Mouse (Mus musculus): Measurements from ENCODE around the gene Kcnk4.
"Not testable (repeated sequence)": the region's sequence is repeated elsewhere in the genome, so short reads cannot be mapped to it uniquely, and the experiment has no call there.

Kcnk4 gene

DNA sequence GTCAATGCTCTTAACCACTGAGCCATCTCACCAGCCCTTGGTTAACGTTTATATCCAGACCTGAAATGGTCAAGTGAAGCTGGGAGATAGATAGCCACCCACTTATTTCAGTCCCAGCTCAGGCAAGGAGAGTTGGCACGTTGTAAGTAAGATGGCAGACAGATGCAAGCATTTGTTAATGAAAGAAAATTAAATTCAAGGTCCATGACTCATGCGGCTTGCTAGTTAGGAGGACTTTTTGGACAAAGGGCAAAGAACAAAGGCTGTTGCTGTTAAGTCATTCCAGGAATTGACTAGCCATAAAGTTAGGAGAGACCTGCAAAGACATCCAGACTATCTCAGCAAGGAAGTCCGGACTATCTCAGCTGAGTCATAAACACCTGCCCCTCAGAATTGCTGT lies 34.7 kb downstream of the Kcnk4 start:
- no peak for DNase-seq (ENCODE audit: extremely low read depth, insufficient read length, low spot score)

DNA sequence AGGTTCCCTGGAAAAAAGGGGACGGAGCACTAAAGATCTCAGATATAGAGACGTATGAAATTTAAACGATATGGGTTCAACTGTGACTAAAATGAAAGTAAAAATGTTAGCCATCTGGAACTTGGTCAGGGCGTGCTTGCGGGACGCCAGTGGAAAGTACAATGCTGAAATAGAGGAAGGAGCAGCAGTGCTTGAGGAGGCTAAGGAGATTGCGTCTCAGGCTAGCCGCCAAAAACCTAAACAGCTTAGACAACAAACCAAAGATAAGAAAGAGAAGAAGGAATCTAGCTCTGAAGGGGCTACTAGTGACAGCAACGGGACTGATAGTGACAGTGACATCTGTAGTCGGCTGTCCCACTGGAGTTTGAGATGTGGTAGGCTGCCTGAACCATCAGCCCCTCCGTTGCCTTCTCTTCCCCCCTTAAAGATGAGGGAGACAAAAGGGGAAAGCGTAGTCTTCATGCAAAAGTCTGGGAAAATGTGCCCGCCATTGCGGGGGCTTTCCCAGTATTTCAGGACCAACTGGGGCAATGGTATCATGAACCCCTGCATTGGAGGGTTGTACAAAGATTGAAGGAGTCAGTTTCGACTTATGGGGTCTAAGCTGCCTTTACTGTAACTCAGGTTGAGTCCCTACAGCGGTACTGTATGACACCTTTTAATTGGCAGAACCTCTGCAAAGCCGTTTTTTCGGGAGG lies 38.6 kb downstream of the Kcnk4 start:
- not testable (repeated sequence) for DNase-seq (ENCODE audit: extremely low read depth, insufficient read length, low spot score)

DNA sequence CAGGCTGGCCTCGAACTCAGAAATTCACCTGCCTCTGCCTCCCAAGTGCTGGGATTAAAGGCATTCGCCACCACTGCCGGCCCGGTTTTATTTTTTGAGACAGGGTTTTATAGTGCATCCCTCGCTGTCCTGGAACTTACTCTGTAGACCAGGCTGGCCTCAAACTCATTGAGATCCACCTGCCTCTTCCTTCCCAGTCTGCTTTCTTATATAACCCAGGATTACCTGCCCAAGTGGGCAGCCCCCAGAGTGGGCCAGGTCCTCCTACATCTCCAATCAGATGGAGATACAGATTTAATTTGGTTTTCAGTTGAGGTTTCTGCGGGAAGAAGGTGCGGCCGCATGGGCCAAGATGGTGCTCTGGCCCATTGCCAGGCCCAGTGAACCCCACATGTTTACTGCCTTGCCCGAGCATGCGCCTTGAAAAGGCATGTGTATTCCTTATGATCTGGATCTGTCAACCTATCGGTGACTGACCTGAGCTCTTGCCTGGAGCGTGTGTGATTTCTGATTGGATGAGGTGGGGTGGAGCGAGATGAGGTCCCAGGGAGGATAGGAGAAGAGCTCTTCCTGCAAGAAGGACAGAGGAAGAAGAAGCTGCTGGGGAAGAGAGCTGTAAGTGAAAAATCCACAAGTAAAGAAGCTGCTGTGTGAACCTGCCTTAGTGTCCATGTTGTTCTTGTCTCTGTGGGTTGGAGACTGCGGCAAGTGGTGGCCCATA lies 40.4 kb downstream of the Kcnk4 start:
- no peak for DNase-seq (ENCODE audit: extremely low read depth, insufficient read length, low spot score)

DNA sequence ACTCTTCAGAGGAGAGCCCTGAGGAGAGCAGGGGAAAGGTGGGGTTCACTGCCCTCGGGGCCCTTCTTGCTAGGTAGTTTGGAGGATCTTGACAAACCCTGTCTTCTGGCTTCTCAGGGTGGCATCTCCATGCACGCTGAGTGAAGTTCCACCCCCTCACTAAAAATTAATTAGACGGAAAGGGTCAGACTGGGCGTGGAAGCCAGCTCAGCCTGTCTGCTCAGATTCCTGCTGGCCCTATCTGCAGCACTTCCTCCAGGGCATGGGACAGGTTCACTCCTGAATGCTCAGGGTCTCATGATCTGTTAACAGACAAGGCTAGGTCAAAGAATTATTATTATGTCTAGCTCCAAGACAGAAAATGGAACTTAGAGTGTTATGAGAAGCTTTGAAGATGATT lies 41.8 kb downstream of the Kcnk4 start:
- no peak for DNase-seq (ENCODE audit: extremely low read depth, insufficient read length, low spot score)

DNA sequence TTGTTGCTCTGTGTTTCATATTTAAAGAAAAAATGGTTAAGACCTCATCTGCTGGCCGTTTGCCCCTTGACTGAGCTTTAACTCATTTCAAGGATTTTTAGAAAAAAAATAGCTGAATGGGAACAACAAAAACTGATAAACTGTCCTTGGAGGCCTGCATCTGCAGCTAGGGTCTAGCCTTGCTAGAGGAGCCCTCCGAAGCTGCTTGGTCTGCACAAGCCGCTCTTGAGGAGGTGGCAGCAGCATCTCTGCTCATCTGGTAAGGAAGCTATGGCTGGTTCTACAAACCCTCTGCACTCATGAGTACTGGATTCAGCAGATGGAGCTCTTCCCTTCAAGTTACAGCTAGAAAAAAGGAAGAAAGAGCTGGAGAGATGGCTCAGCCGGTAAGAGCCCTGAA lies 56.4 kb downstream of the Kcnk4 start:
- DNase-seq (ENCODE audit: extremely low read depth, insufficient read length, low spot score), result no peak

DNA sequence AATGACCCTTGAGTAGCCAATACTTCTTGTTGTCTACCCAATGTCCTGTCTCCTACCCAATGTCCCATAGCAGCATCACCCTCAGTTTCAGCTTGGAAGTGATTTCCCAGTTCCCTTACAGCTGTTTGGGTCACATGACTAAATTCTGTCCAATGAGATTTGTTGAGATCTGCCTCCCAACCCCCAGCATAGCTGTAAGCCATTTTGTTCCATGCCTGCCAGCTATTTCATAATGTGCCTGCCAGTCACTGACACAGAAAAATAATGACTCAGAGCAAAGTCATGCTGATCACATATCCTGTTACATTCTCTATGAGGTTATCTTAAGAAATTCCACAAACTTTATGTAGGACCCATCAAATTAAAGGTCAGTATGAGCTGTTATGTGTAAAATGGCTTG lies 57.5 kb downstream of the Kcnk4 start:
- DNase-seq (ENCODE audit: extremely low read depth, insufficient read length, low spot score), result peak; percentile 63

DNA sequence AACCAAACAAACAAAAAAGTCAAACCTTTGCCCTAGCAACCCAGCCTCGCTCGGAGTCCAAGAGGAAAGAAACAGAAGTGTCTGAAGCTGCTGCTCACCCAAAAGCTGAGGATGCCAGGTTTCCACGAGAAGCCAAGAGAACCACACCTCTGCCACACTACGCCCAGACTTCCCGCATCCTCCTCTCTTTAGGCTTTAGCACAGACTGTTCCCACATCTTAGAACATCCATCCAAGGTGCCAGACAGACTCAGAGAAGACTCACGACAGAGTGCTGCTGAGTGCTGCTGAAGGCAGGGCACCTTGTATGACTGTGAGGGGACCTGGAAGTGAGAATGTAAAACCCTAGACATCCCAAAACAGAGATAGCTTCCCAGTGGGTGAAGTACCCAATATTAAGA lies 58.5 kb downstream of the Kcnk4 start:
- DNase-seq (ENCODE audit: extremely low read depth, insufficient read length, low spot score), result no peak

DNA sequence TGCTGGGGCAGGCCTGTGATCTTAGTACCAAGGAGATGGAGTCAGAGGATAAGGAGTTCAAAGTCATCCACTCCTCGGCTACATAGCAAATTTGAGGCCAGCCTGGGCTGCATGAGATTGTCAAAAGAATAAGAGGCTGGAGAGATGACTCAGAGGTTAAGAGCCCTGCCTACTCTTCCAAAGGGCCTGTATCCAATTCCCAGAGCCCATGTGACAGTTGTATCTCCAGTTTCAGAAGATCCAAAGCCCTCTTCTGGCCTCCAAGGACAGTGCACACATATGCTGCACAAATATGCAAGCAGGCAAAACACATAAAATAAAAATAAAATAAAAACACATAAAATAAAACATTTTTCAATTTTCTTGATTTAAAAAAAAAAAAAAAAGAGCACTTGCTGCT lies 60.1 kb downstream of the Kcnk4 start:
- peak; percentile 36 for DNase-seq (ENCODE audit: extremely low read depth, insufficient read length, low spot score)

Data from 3134 (cell line).